In the genomic region with DNA sequence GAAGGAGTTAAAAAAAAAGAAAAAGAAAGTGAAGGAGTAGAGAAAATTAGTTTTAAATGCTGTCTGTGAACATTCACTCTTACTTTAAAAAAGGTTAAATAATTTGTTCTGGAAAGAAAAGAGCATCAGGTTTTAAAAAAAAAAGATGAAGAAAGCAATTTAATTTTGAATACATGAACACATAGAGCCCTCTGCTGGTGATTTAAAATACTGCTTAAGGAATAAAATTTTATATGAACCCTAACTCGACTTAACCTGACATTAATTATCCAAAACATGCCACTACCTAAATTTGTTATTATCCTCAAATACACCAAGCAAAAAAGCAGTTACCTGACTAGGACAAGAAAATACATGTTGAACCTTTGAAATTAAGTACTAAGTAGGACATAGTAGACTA, we compare ENCODE assay signal across 11 mouse cellular contexts. TPM values are rescaled to one million over a fixed set of nuclear protein-coding genes. Genes with fewer than 3 reads are reported as not detected.
DNase-seq lines count a peak whose midpoint lies in the region; ATAC-seq and TF ChIP-seq lines count a peak whose summit lies in the region.
"Had no signal": no experiment of that assay in that cellular context is flagged by ENCODE, and none has a peak within 500 bp of the region (broad histone marks: within the 10 kb centered on the region; RNA-seq: fewer than 3 reads in every experiment).

No protein-coding gene starts in this region.

- H3K9ac ChIP-seq in hindbrain, embryonic 11.5 days (ENCODE audit: low read depth, low read length), result no peak overlapping the region
- no peak overlapping the region for H3K9ac ChIP-seq in midbrain, embryonic 11.5 days (ENCODE audit: low read length)

- peak; percentile 39 for DNase-seq in hindbrain, embryonic 11.5 days (ENCODE audit: low spot score)
- DNase-seq in hindbrain, embryonic 10.5 days (ENCODE audit: low spot score), result no peak
- peak; percentile 89 for DNase-seq in midbrain, embryonic 11.5 days (ENCODE audit: low spot score, missing footprints)
- DNase-seq in midbrain, embryonic 10.5 days (ENCODE audit: low spot score), result no peak
- DNase-seq in brain, embryonic 14.5 days (ENCODE audit: low read depth), result peak; percentile 67
- peak; percentile 67 for DNase-seq in splenic B cell, adult 2 months (ENCODE audit: low read depth, low spot score)
- DNase-seq in right cerebral cortex, adult 18-20 months, result no peak
- no peak for DNase-seq in neural tube, embryonic 10.5 days (ENCODE audit: extremely low spot score, low spot score)
- DNase-seq: cerebellum, postnatal 14 days; heart, postnatal 36 days; thymus, postnatal 14 days had no signal

- H3K4me1 ChIP-seq in hindbrain, embryonic 11.5 days (replicated peaks; ENCODE audit: control insufficient read depth, insufficient read depth, low read length), result no peaks in the 10 kb centered on the region
- H3K4me1 ChIP-seq in hindbrain, embryonic 10.5 days (replicated peaks), result no peaks in the 10 kb centered on the region
- H3K4me1 ChIP-seq in midbrain, embryonic 11.5 days (ENCODE audit: control insufficient read depth, insufficient read depth, low read length), result no peaks in the 10 kb centered on the region
- no peaks in the 10 kb centered on the region for H3K4me1 ChIP-seq in midbrain, embryonic 10.5 days

- H3K4me2 ChIP-seq in hindbrain, embryonic 11.5 days (replicated peaks; ENCODE audit: low read depth, low read length), result no peak overlapping the region
- H3K4me2 ChIP-seq in midbrain, embryonic 11.5 days, result no peak overlapping the region

- H3K27ac ChIP-seq in hindbrain, embryonic 11.5 days (ENCODE audit: low read depth, low read length), result no peak overlapping the region
- no peak overlapping the region for H3K27ac ChIP-seq in hindbrain, embryonic 10.5 days
- H3K27ac ChIP-seq in midbrain, embryonic 11.5 days (ENCODE audit: low read depth, low read length), result no peak overlapping the region
- no peak overlapping the region for H3K27ac ChIP-seq in midbrain, embryonic 10.5 days (replicated peaks)

- H3K4me3 ChIP-seq in hindbrain, embryonic 11.5 days (ENCODE audit: low read depth, low read length), result no peak overlapping the region
- H3K4me3 ChIP-seq in hindbrain, embryonic 10.5 days, result no peak overlapping the region
- no peak overlapping the region for H3K4me3 ChIP-seq in midbrain, embryonic 11.5 days (ENCODE audit: low read depth, low read length)
- no peak overlapping the region for H3K4me3 ChIP-seq in midbrain, embryonic 10.5 days

- no peak for ATAC-seq in hindbrain, embryonic 11.5 days (ENCODE audit: low FRiP score)
- ATAC-seq in midbrain, embryonic 11.5 days (ENCODE audit: low FRiP score), result no peak

- TF ChIP-seq CTCF in brain, embryonic 14.5 days (IDR thresholded peaks at IDR 0.05; ENCODE audit: borderline replicate concordance, extremely low read depth, insufficient read depth, insufficient read length), result peak; percentile 18; the same call in 1 of the 2 replicates

- 30% methylated on average over 1 of the region's 1 CpGs for WGBS in hindbrain, embryonic 11.5 days
- WGBS in hindbrain, embryonic 10.5 days, result 56% methylated on average over 1 of the region's 1 CpGs
- WGBS in midbrain, embryonic 11.5 days, result 54% methylated on average over 1 of the region's 1 CpGs
- WGBS in midbrain, embryonic 10.5 days, result 64% methylated on average over 1 of the region's 1 CpGs

- no peaks in the 10 kb centered on the region for H3K9me3 ChIP-seq in hindbrain, embryonic 11.5 days (ENCODE audit: control insufficient read depth, low read length)
- no peaks in the 10 kb centered on the region for H3K9me3 ChIP-seq in hindbrain, embryonic 10.5 days
- H3K9me3 ChIP-seq in midbrain, embryonic 11.5 days (ENCODE audit: control insufficient read depth, low read length), result no peaks in the 10 kb centered on the region
- H3K9me3 ChIP-seq in midbrain, embryonic 10.5 days (replicated peaks), result no peaks in the 10 kb centered on the region

- H3K27me3 ChIP-seq in hindbrain, embryonic 11.5 days (ENCODE audit: control insufficient read depth, insufficient read depth, low read length), result no peaks in the 10 kb centered on the region
- no peaks in the 10 kb centered on the region for H3K27me3 ChIP-seq in hindbrain, embryonic 10.5 days (ENCODE audit: insufficient read depth, poor library complexity, severe bottlenecking)
- no peaks in the 10 kb centered on the region for H3K27me3 ChIP-seq in midbrain, embryonic 11.5 days (ENCODE audit: control insufficient read depth, insufficient read depth, low read length)
- no peaks in the 10 kb centered on the region for H3K27me3 ChIP-seq in midbrain, embryonic 10.5 days (ENCODE audit: low read depth, poor library complexity, severe bottlenecking)
- no peaks in the 10 kb centered on the region for H3K27me3 ChIP-seq in splenic B cell, adult 2 months (ENCODE audit: control insufficient read depth, insufficient read depth, low read length, poor library complexity, severe bottlenecking)

- no peak for TF ChIP-seq POLR2A in brain, embryonic 14.5 days (IDR thresholded peaks at IDR 0.05; ENCODE audit: borderline replicate concordance, extremely low read depth, insufficient read depth, insufficient read length, poor library complexity, severe bottlenecking)

- H3K36me3 ChIP-seq in hindbrain, embryonic 11.5 days (ENCODE audit: control insufficient read depth, insufficient read depth, low read length), result no peaks in the 10 kb centered on the region; the same call in 1 of the 2 replicates
- H3K36me3 ChIP-seq in hindbrain, embryonic 10.5 days, result peaks cover 75% of the 10 kb centered on the region
- H3K36me3 ChIP-seq in midbrain, embryonic 11.5 days (ENCODE audit: control insufficient read depth, insufficient read depth, low read length), result peaks cover 3% of the 10 kb centered on the region; the same call in 1 of the 2 replicates
- H3K36me3 ChIP-seq in midbrain, embryonic 10.5 days, result peaks cover 80% of the 10 kb centered on the region
- peaks cover 18% of the 10 kb centered on the region for H3K36me3 ChIP-seq in splenic B cell, adult 2 months (ENCODE audit: control insufficient read depth, insufficient read depth, low read length, poor library complexity, severe bottlenecking)

RNA-seq across cellular contexts. Expression of a gene that starts 28.2 kb away (rescaled TPM):
- polyA plus RNA-seq in hindbrain, embryonic 11.5 days (2014; fragmentation: Nextera tagmentation; extraction: Ambion mirVana), result 29.3 and 31.2 TPM in 2 replicates
- 21.0 and 26.4 TPM in 2 replicates for polyA plus RNA-seq in hindbrain, embryonic 10.5 days (2016; fragmentation: Nextera tagmentation; extraction: Ambion mirVana)
- 25.4 and 29.3 TPM in 2 replicates for polyA plus RNA-seq in midbrain, embryonic 11.5 days (2014; fragmentation: Nextera tagmentation; extraction: Ambion mirVana)
- polyA plus RNA-seq in midbrain, embryonic 10.5 days (2016; fragmentation: Nextera tagmentation; extraction: Ambion mirVana), result 21.0 and 22.6 TPM in 2 replicates
- polyA plus RNA-seq in brain, embryonic 14.5 days (2012; rRNA removed), result 21.8 and 26.4 TPM in 2 replicates

RNA-seq across cellular contexts. Expression of a gene that starts 28.3 kb away (rescaled TPM):
- 28.7 and 31.0 TPM in 2 replicates for polyA plus RNA-seq in hindbrain, embryonic 11.5 days (2014; fragmentation: Nextera tagmentation; extraction: Ambion mirVana)
- 20.7 and 23.6 TPM in 2 replicates for polyA plus RNA-seq in hindbrain, embryonic 10.5 days (2016; fragmentation: Nextera tagmentation; extraction: Ambion mirVana)
- polyA plus RNA-seq in midbrain, embryonic 11.5 days (2014; fragmentation: Nextera tagmentation; extraction: Ambion mirVana), result 27.3 and 28.1 TPM in 2 replicates
- 23.5 and 24.3 TPM in 2 replicates for polyA plus RNA-seq in midbrain, embryonic 10.5 days (2016; fragmentation: Nextera tagmentation; extraction: Ambion mirVana)
- polyA plus RNA-seq in brain, embryonic 14.5 days (2012; rRNA removed), result 8.6 and 12.5 TPM in 2 replicates

Comparison
In these comparisons a context has a peak if more than half of its experiments do, and no peak if none do; other contexts are left out.
1. DNase-seq: peak in hindbrain, embryonic 11.5 days (single experiment), midbrain, embryonic 11.5 days (single experiment), brain, embryonic 14.5 days (single experiment) and splenic B cell, adult 2 months (single experiment); none in hindbrain, embryonic 10.5 days (single experiment), midbrain, embryonic 10.5 days (single experiment), right cerebral cortex, adult 18-20 months (single experiment) and neural tube, embryonic 10.5 days (single experiment).